Mouse (Mus musculus) liver (tissue): ENCODE measurements around the gene Rapgef1.
A peak's percentile ranks its signal among the peaks of the same experiment; 100 is the strongest.

Experiments
- DNase-seq: peaks from one replicate; pipeline ENCODE4 v3.0.0-alpha.2; 2020; ENCODE audit warnings: mixed read lengths

Gene Rapgef1

DNA sequence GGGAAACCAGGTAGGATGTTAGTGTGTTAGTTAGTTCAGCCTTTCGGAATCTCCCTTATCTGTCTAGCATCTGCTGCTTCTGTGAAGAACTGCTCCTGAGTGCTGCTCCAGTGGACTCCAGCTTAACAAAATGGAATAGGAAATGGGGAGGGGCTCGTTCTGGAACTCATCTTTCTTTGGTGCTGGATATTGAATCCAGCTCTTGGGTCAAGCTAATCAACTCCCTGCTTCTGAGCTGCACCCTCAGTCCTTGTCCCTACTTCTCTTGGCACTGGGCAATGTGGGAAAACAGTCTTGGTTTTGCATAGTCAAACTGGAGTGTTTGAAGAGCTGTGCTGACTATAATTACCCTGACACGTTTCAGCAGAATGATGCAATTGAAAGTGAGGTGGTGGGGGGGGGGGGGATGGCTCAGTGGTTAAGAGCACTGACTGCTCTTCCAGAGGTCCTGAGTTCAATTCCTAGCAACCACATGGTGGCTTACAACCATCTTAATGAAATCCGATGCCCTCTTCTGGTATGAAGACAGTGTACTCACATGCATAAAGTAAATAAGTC, 25.6 kb downstream of the Rapgef1 start:
- DNase-seq, result no peak

DNA sequence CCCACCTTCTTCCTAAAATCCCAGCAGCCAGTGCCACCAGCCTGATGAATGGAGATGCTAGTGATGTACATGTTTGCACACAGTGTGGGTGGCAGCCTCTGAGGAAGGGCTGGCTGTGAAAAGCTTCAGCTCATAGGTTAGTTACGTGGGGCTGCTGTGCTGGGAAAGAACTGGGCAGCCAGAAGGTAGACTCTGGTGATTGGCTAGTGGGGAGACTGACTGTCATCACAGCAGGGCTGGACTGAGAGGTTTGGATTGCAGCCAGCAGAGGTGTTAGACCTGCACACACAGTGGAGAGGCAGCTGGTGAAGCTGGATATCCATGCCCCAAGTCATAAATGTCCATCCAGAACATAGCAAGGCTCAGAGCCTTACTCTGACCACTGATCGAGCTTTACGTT, 27.1 kb downstream of the Rapgef1 start:
- no peak for DNase-seq

DNA sequence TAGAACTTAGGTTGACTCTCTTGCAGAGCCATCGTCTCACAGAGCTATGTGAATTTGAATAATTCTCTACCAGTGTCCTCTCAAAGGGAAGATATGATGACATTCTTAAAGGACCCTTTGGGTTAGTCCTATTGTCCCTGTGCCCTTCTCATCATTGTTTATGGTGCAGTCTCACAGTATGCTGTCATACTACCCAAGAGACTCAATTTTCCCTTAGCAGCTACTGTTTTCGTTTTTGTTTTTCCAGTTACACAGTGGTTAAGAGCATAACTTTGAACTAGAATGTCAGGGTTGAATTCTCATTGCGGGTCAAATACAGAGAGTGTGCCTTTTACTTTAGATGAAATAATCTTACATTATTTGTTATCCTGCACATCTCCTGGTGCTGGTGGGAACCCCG, 27.6 kb downstream of the Rapgef1 start:
- DNase-seq, result no peak

DNA sequence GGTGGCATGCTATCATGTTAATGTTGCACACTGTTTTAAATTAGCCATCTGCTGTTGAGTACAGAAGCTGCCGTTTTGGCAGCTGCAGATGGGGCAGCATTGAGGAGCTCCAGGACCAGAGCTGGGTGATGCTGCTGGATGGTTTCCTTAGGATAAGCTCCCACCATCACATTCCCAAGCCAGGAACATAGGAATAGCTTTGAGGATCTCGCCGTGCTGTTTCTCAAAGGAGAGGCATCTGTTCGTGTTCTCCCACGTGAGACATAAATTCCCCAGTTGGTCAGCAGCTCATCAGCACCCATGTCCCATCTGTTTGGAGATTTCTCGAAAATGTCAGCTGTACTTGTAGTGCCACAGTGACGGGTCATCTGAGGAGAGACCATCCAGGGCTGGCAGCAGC, 28.3 kb downstream of the Rapgef1 start:
- DNase-seq, result no peak

DNA sequence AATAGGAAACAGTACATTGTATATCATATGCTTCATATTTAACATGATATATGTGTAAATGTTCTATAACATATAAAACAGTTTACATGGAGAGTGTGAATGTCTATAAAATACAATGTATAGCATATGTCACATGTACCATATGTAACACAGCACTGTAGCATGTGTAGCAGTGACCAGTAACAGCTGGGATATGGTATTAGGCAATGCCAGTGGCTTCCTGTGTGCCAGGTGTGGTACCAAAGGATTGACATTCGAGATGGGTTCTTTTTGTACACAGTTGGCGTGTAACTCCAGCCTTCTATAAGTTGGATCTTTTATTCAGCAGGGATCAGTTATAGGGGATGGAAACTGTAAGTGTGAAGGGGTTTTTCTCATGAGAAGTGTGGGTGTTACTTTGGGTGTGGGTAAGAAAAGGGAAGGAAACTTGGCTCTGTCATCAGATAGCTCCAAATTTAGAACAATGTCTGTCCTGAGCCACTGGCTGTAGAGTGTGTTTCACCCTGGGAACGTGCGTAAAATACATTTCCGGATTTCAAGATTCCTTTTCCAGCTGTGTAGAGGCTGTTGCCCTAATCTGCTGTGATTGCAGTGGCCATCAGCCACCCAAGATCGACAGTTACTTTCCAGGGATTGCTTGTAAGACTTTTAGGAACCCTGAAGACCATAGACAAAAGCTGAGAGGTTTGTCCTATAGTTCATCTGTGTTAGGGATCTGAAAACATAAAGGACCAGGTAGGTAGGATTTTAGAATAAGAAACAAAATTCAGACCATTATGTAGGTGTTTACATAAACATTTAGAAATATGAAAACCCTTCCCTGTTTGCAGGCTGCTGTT, 29.7 kb downstream of the Rapgef1 start:
- DNase-seq, result no peak

DNA sequence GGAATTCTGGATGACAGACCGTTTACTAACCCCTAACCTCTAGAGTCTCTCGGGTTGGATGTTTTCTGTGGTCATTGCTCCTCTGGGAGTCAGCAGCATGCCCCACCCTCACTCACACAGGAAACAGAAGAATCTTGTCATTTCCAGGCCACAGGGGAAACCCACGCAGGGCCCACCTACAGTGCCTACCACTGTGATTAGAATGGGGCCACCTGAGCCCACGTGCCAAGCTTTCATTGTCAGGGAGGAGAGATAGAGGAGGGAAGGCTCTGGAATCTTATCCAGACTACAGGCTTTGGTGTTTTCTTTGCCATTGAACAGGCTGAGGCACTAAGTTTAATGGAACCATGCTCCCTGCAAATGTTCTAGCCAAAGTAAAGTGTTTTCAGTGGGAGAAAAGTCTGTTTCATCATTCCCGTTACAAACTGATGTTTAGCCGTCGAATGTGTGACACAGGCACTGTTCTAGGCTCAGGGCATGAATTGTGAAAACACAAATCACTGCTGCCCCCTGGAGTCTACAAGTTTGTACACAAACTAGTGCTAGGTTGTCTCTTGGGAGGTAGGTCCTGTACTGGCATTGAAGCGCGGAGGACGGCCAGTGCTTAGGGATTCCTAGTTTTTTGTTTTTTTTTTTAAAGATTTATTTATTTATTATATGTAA, 30.4 kb downstream of the Rapgef1 start:
- DNase-seq, result no peak

DNA sequence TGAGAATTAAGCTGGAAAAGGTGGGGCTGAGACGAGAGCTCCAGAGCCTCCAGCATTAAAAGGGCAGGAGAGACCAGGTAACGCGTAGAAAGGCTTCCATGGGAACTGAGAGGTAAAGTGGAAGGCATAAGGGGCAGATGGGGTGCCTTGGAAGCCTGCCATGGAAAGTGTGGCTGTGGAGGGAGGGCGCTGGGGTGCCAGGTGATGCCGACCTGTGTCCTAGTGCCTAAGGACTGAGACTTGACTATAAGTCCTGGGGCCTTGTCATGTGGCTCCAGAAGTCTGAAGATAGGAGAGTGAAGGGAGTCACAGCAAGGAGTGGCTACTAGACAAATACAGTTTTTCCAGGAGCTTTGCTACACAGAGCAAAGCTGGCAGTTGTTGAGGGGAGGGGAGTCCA, 32.4 kb downstream of the Rapgef1 start:
- no peak for DNase-seq

DNA sequence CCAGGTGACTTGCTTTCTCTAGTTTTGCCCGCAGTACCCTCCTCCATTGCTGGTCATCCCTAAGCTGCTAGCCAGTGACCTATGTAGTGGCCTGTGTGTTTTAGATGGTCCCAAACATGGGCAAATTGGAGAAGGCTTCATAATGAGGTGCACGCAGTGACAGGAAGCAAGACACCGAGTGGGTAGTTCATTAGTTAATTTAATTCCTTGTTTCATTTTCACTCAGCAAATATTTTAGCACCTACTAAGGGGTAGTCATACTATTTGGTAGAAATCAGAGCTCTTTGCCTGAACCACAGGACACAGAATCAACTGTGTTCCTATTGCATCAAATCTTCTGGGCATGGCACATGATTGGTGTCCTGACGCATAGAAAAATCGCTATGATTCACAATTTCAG, 35.9 kb downstream of the Rapgef1 start:
- DNase-seq, result no peak

DNA sequence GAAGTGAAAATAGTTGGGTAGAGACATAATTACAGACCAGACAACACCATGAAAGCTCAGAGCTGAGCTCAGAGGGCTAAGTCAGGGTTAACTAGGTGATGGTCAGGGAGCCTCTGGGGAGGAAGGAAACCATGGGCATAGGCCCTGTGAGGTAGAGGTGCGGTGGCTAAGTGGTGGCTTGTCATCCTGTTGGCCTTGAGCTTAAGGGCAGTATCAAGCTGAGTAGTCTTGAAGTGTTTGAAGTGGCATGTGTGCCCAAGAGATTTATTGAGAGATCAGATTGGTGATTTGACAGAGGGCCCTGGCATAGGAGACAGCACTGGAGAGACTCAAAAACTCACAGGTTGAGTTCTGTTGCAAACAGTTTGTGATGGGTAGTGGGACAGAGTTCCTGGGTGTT, 36.6 kb downstream of the Rapgef1 start:
- DNase-seq, result no peak

DNA sequence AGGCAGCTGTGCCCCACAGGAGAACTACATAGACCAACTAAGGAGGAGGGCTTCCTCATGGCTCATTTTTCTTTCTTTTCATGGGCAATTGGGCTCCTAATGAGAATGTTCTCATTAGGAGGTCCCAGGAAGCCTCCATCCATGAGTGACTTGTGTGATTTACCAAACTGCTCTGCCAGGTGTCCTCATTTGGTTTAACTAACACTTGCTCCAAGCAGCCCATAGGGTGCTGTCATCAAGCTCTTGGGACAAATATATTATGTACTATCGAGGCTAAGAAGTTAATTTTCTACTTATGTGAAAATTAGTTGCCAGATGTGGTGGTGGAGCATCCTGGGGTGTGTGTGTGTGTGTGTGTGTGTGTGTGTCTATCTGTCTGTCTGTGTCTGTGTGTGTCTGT, 37.6 kb downstream of the Rapgef1 start:
- DNase-seq, result no peak

DNA sequence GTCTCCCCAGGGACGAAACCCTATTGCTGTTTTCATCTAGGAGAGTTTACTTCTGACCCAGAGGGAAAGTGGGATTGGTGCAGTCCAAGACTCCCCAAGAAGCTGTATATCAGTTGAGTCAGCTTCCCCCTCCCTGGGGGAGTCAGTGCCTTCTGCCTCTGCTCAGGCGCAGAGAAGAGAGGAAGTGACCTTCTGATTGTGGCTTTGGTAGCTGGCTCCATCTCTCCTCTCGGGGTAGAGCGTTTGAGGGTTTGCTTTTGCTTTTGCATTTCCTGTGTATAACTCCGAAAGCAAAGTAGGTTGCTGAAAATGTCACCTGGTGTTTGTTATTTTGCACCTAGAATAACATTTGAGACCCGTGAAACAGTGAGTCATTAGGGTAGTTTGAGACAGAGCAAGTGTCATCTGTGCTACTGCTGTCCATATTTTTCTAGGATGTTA, 42.3 kb downstream of the Rapgef1 start:
- DNase-seq, result no peak

DNA sequence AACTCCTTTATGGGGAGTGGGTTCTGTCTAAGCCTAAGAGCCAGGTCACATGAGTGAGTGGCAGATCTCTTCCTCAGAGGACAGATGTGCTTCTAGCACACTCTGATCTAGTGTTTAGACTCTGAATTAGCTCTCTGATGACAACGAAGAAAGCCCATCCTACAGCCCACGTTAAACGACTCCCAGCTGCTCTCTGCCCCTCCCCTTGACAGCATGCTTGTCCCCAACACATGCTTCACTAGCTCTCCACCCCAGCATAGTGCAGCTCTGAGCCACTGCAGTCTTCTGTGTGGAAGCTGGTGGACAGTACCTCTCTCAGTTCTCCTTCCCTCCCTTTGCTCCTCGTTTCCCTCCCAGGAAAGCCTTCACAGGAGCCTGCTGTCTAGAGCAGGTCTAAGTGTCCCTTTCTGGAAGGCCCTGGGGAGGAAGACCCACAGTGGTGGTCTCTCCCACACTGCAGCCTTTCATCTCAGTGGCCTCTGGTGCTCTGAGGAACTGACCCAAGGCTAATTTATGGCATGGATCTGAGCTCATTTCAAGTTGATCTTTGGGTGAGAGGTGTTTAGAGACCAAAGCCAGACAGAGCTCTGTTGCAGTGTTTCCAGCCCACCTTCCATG, 43.8 kb downstream of the Rapgef1 start:
- DNase-seq, result no peak

DNA sequence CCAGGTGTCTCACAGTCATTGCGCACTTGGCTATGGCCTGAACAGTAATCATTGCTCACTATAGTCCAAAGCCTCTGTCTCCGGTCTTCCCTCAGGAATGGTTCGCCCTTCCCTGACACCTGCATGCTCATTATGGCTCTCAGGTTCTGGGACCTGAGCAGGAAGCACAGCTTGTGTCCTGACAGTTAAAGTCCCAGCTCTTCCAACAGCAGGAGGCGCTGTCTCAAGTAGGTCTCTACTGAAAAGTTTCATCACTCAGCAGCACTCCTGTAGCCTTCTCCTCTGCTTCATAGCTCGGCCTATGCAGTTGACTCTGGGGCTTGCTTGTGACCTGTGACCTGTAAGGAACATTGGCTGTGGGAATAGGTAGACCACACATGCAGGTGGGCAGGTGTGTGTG, 45.9 kb downstream of the Rapgef1 start:
- DNase-seq, result no peak

DNA sequence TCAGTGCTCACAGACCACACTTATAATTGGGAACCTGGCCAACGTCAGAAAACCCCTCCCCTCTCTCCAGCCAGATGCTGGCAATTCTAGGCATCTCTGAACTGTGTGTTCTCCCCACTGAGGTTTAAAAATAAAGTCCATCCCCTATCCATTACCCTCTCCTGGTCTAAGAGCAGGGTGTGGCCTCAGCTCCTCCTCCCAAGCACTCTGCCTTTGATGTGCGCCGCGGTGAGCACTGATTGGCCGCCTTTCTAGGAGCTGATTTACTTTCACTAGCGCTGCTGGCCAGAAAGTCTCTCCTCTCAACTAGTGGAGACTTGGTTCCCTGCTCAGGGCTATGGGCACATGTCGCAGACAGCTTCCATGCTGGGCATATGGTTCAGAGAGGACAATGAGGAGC, 47.1 kb downstream of the Rapgef1 start:
- peak; percentile 51 for DNase-seq

DNA sequence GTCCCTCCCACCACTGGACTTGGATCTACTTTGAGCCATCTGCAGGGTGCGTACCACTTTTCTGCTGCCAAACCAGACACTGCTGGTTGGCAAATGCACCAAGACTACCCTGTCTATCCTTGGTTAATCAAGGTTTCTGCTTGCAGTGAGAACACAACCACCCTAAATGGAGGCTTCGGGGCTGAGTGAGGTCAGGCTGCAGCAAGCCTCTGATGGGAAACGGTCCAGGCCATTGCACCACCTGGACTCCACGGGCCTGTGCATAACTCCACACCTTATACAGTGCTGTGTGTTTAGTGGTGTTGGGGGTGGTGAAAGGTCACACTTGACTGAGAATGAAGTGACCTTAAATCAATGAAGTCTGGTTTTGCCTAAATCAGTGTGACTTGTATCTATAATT, 47.6 kb downstream of the Rapgef1 start:
- no peak for DNase-seq

DNA sequence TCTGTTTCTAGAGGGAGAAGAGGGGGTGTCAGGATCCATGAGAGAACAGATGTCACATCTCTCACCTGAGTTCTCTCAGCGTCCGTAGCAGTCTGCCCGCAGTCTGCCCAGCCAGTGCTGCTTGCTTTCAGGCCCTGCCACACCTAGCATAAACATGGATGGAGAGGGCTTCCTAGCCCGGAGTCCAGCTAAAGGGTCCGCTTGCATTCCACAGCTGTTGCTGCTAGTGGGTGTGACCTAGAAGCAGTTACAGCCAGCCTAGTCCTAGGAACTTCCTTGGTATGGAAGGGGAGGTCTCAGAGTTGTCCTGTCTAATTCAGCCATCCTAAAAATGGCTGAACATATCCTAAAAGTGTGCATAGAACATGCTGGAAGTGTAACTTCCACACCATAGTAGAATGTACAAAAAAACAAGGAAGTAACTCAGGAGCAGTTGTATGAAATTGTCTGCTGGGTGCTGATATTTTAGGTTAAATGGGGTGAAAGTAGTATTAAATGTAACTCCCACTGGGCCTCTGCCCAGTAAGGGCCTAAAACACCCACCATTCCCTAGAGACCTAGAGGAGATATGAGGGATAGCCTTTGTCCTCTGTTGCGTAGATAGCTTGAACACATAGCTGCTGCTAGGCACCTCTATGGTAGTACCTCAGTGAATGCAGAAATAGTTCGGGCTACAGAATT, 48.6 kb downstream of the Rapgef1 start:
- DNase-seq, result no peak

DNA sequence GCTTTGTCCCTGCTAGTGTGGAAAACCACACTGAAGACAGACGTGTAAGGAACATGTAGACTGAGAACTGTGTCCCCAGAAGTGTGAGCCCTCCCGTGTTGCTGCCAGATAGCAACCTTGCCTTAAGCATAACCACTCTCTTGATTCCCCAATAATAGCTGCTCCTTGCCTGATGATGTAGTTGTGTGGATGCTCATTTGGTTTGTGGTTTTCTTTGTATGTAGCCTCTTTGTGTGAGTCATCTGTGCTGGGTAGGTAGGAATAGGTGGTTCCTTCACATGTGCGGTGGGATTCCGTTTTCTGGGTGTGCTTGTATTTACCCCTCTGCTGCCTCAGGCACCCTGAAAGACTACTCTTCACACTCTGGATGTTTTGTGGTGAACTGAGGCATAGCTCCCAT, 49.4 kb downstream of the Rapgef1 start:
- DNase-seq, result no peak

DNA sequence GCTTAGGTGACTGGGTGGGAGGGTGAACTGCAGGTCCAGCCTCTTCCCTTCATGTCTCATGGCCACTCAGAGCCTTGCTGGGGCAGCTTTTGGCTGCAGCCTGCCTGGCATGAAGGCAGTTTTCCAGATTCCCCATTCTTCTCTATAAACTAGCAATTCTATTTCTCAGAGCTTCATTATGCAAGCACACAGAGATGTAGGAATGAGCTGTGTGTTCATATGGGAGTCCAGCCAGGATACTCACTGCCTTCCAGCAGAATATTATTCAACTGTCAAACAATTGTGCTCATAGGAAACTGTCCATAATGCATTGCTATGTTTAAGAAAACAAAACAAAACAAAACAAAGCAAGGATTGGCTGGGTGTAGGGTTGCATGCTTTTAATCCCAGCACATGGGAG, 50.2 kb downstream of the Rapgef1 start:
- DNase-seq, result no peak

DNA sequence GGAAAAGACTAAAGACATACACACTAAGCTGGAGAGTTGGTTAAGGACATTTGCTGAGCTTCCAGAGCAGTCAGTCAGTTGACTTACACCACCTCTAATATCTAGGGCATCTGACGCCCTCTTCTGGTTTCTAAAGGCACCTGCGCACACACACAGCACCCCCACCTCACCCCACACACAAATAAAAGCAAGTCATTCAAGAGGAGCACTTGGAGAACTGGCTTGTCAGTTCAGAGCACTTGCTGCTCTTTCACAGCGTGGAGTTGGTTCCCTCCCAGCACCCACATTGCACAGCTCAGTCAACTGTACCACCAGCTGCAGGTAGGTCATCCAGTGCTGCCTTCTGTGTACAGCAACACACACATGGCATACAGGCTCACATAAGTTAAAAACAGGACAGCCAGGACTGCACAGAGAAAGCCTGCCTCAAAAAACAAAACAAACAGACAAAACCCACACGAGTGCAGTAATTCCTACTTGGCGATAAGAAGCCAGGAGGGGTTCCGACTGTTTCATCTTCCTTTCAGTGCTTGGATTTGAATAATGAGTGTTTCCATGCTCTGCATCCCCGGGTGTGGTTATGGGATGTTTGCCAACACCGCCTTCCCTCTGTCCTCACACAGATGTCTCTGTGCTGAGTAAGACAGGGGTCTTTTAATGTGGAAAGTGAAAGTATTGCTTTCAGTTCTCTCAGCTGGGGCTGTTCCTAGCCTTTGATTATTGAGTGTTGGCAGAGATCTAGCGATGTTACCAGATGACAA, 50.9 kb downstream of the Rapgef1 start:
- no peak for DNase-seq

DNA sequence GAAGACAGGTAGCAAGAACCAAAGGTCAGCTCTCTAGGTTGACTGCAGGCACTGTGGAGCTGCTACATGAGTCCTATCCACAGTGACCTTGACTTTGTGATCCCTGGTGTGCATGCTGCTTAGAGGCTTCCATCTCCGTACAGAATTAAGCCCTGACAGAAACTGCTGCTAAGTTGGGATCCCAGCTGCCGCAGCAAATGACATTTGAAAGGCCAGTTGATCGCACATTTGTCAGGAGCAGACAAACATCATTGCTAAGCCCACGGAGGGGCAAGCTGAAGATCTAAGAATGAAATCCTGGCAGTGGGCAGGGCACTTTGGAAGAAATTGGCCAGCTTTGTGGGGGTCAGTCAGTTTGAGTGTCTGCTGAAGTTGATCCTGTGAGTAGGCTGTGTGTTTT, 51.9 kb downstream of the Rapgef1 start:
- DNase-seq, result no peak

DNA sequence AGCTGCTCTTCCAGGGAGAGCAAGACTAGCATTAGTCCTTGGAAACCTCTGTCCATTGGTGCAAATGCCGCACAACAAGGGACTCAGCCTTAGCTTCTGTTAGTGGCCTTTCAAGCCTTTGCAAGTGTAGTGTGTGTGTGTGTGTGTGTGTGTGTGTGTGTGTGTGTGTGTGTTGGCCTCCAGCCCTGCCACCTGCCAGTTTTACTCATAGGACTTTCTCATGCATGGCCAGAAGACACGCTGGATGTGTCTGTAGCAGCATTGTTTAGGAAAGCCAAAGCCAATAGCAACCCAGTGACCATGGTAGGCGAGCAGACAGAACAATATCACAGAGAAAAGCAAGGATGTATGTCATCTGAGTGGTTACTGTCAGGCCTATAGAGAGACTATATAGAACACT, 52.3 kb downstream of the Rapgef1 start:
- DNase-seq, result no peak

DNA sequence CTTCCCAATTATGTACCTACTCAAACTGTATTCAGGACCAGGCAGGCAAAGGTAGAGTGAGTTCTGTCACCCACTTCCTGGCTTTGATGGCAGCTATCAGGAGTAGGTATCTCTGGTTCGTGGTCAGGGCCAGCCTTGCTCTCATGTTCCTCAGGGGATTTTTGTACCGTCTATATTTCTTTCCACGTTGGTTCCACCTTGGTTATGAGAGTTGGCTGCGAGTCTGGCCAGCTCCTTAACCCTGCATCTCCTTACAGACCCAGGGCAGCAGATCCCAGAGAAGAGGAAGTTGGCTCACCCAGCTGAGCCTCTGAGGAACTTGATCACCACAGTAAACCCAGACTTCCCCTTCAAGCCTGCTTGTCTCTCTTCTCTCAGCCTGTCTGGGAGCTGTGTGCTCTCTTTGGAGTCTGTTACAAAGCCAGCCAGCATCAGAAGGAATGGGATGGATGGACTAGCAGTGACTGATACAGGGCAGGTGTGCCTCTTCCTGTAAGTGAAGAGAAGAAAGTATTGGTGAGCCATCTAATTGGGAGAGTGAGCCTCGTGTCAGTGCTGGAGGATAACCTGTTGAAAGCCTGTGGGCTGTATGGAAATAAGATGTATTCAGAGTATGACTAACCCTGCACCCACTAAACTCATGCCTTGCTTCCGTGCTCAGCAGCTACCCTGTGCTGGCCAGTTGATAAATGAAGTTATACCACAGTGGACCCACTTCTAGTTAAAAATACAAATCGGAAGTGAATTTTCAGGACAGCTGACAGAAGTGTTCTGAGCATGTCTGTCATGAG, 53.4 kb downstream of the Rapgef1 start:
- no peak for DNase-seq
